Mouse (Mus musculus): ENCODE data around the gene Dnajb2.

Dnajb2 gene

DNA sequence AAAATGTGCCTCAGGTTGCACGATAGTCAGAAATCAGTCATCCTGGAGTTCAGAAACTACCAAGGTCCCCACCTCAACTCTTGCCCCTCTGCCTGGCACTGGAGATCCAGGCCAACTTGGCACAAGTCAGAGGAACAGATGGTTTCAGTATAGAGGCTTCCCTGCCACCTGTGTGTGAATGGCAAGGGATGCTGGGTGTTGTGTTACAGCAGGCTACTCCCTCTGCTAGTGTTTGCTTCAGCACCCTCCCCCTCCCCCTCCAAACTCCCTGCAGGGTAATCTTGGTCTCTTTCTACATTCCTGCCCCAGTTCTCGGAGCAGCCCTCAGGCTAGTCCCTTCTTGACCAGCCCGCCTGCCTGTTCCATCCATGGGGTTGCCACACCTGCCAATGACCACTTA, 14.3 kb downstream of the Dnajb2 start:
- DNase-seq (ENCODE audit: inconsistent ontology term), result no peak

DNA sequence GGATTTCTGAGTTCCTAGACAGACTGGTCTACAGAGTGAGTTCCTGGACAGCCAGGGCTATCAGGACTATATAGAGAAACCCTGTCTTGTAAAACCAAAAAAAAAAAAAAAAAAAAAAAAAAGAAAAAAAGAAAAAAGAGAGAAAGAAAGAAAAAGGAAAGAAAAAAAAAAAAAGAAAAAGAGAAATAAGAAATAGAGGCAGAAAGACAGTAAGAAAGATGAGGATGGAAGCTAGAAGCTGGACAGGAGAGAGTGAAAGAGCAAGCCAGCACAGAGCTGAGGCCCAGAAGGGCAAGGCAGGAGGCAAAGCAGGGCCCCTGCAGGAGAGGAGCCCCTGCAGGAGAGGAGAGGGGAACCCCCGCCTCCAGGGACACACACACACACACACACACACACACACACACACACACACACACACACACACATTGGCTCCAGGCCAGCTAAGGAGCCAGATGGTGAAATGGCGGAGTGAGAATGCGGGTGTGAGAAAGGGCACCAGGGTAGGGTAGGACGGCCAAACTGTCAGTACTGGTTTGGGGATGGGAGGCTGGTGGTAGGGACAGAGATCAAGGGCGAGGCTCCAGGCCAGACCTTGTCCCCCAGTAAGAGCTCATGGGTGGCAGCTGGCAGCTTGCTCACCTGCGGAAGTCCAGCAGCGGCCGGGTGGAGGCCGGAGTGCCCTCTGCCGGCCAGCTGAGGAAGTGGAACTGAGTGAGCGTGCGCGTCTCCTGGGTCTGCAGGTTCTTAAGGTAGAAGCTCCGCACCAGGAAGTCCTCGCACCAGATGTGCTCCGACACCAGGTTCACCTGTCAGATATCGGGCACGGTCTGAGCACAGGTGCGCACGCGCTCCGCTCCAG, 15.1 kb downstream of the Dnajb2 start:
- DNase-seq (ENCODE audit: inconsistent ontology term), result peak; percentile 72

DNA sequence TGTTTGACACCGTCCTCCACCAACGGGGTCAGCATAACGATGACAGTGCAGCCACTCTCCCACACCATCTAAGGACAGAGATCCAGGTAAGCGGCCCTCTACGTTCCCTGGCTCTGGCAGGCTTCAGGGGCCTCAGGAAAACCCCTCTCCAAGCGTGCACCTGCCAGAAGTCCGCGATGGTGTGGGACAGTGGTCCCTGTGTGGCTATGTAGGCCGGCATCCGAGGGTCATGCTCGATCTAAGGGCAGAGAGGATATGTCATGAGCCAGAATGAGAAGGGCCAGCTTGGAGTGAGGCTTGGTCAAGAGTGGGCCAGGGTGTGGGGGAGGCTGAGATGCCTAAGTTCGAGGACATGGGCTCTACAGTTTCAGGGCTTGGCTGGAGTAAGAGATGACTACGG, 16.1 kb downstream of the Dnajb2 start:
- no peak for DNase-seq (ENCODE audit: inconsistent ontology term)

DNA sequence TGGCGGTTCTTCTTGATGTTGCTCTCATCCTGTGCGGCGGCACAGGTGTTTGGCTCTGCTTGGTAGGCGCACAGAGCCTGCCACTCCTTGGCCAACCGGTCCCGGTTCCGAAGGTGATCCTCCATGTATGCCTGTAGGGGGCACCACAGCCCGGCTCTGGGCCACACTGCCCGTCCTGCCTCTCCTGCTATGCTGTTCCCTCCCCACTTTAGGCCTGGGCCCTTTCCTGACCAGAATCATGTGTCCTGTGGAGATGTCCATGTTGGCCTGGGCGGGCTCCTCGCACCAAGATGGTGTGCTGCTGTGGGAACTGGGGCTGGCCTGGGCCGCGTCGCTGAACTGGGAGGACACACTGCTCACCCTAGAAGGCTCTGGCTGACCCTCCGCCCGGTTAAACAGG, 16.8 kb downstream of the Dnajb2 start:
- no peak for DNase-seq (ENCODE audit: inconsistent ontology term)

GRCm38 (mm10) chr1:75253849-75254624, 17.8 kb downstream of the Dnajb2 start:
- no peak for DNase-seq (ENCODE audit: inconsistent ontology term)

DNA sequence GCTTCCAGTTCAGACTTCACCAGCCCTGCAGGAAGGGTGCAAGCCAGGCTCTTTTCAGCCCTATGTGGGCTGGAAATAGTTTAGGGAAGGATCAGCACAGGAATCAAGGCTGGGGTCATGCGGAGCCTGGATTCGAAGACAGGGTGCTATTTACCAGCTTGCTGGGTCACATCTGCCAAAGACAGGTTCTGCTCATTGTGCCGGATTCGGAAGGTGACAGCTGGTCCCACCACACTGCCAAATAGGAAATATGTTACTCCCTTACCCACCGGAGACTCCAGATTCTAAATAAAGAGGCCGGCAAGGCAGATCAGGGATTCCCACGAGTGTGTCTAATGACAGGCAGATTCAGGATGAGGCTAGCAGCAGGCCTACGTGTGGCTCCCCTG, 18.4 kb downstream of the Dnajb2 start:
- no peak for DNase-seq (ENCODE audit: inconsistent ontology term)

- DNase-seq (ENCODE audit: inconsistent ontology term), result no peak
Observed at GRCm38 (mm10) chr1:75255516-75256046, 19.4 kb downstream of the Dnajb2 start.

- no peak for DNase-seq (ENCODE audit: inconsistent ontology term)
Observed at GRCm38 (mm10) chr1:75261278-75261677, 25.1 kb downstream of the Dnajb2 start.

GRCm38 (mm10) chr1:75262969-75263951, 27.1 kb downstream of the Dnajb2 start:
- peak; percentile 78 for DNase-seq (ENCODE audit: inconsistent ontology term)

GRCm38 (mm10) chr1:75264091-75264880, 28.1 kb downstream of the Dnajb2 start, which contains the start of gene Ptprn:
Gene Ptprn (minus strand): TSS chr1:75264502.
- no peak for DNase-seq (ENCODE audit: inconsistent ontology term)

- peak; percentile 47 for DNase-seq (ENCODE audit: inconsistent ontology term)
Observed at GRCm38 (mm10) chr1:75277195-75278188, 41.3 kb downstream of the Dnajb2 start.

GRCm38 (mm10) chr1:75278228-75278627, 42.0 kb downstream of the Dnajb2 start, which contains the start of gene Resp18:
Gene Resp18 (minus strand): TSS chr1:75278415.
- no peak for DNase-seq (ENCODE audit: inconsistent ontology term)

GRCm38 (mm10) chr1:75283017-75283416, 46.8 kb downstream of the Dnajb2 start:
- DNase-seq (ENCODE audit: inconsistent ontology term), result no peak

DNA sequence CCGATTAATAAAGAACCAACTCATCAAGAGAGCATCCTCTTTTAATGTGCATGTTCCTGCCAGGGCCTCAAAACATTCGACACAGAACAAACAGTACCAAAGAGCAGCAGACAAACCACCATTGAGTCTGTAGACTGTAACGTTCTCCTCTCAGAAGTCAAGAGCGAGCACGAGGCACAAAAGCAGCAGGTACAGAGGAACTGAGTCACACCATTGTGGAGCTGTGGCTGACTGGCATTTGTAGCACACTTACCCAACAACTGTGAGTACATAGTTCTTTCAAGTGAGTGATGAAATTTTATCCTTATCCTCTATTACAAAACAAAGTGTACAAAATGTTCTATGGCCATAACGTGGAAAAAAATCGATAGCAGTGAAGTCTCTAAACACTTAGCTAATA, 48.7 kb downstream of the Dnajb2 start:
- DNase-seq (ENCODE audit: inconsistent ontology term), result no peak

- DNase-seq (ENCODE audit: inconsistent ontology term), result no peak
Observed at GRCm38 (mm10) chr1:75289376-75289775, 53.2 kb downstream of the Dnajb2 start.

DNA sequence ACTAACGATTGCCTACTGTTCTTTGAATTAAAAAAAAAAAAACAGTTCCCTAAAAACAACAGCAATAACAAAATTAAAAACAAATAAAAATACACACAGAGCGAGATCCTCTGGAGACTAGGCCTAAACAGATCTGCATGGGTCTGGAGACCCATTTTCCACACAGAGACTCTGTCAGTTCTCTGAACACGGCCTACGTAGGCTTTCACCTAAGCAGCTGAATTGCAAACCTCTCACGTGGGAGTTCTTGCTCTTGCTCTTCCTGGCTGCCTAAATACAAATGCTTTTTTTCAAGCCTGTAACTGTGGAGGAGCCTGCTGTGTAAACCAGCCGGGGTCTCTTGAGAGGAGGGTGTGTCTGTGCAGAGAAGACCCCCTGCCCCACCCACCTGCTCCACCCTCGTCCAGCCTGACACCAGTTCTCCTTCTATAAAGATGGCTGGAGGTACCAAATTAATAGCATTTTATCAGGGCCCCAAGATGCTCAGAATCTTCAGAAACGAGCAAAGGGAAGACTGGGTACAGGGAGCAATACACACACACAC, 53.8 kb downstream of the Dnajb2 start:
- DNase-seq (ENCODE audit: inconsistent ontology term), result no peak

DNA sequence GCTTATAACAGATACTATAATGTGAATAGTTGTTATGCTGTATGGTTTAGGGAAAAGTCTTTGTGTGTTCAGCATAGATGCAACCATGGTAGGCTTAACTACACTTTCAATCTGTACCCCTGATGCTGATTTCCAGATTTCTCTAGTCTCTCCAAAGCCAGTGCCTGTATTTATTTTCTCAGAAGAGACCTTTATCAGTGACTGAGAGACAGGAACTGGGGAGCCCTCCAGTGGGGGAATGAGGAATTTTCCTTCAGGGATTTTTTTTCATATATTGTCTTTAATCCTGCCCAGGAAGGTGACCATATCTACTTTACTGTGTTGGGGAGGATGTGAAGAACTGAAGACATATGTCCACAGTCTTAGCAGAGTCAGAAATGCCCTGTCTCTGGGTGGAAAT, 54.4 kb downstream of the Dnajb2 start:
- peak; percentile 18 for DNase-seq (ENCODE audit: inconsistent ontology term)

DNA sequence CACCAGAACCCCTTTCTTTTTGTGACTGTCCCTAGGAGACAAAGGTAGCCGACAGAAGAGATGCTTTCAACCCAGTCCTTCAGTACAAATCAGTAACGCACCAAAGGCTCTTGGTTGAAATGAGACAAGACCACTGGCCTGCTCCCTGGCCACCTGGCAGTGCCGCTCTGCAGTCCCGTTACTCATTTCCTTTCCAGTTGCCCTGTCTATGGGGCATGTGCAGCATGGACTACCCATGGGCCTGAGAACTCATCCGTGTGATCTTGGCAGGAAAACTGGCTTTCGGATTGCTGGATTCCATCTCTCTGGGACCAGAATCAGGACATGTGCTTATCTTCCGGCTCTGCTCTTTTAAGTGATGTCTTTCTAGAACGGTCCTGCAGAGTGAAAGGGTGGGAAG, 55.1 kb downstream of the Dnajb2 start:
- DNase-seq (ENCODE audit: inconsistent ontology term), result no peak

Data from Muller cell, postnatal 12 days (primary cell).